Mouse (Mus musculus) lung, embryonic 15.5 days (tissue): Measurements from ENCODE around the gene 5730522E02Rik. TPM values are rescaled to one million over a fixed set of nuclear protein-coding genes. Genes with fewer than 3 reads are reported as not detected.
A peak's percentile ranks its signal among the peaks of the same experiment; 100 is the strongest.

Experiments
- ATAC-seq: fragments of 200-750 bp; cut with Nextera tagmentation; 2 replicates; pipeline ENCODE4 v1.8.0; 2017; ENCODE audit warnings: moderate number of reproducible peaks, borderline replicate concordance; ENCODE audit not compliant: low FRiP score, low TSS enrichment; ENCODE audit errors: extremely low read depth
- H3K27ac ChIP-seq: fragments of 300-500 bp; sonication (generic); 2 replicates; pipeline ENCODE4 v1.5.1; 2015; ENCODE audit warnings: moderate library complexity, mild to moderate bottlenecking, inconsistent platforms
- H3K27me3 ChIP-seq: fragments of 300-500 bp; sonication (generic); 2 replicates; pipeline ENCODE4 v1.6.1; 2015; ENCODE audit warnings: inconsistent platforms
- H3K36me3 ChIP-seq: fragments of 300-500 bp; sonication (generic); 2 replicates; pipeline ENCODE4 v1.6.1; 2015; ENCODE audit warnings: inconsistent platforms
- H3K4me1 ChIP-seq: fragments of 300-500 bp; sonication (generic); 2 replicates; pipeline ENCODE4 v1.6.1; 2015; ENCODE audit warnings: inconsistent platforms
- H3K4me2 ChIP-seq: fragments of 300-500 bp; sonication (generic); 2 replicates; pipeline ENCODE4 v1.6.1; 2015; ENCODE audit warnings: inconsistent platforms, mild to moderate bottlenecking, moderate library complexity
- H3K4me3 ChIP-seq: fragments of 300-500 bp; sonication (generic); 2 replicates; pipeline ENCODE4 v1.5.1; 2015; ENCODE audit warnings: mild to moderate bottlenecking, inconsistent platforms
- H3K9ac ChIP-seq: fragments of 300-500 bp; sonication (generic); 2 replicates; pipeline ENCODE4 v1.6.1; 2015; ENCODE audit warnings: inconsistent platforms
- H3K9me3 ChIP-seq: fragments of 300-500 bp; sonication (generic); 2 replicates; pipeline ENCODE4 v1.6.1; 2016; ENCODE audit warnings: inconsistent platforms
- WGBS: fragments of 180-500 bp; shearing (Covaris S2); methylation state at CpG from one replicate; pipeline ENCODE4 v1.1.7; 2015; 5-methylcytosine and 5-hydroxymethylcytosine counted together
- polyA plus RNA-seq: library from polyadenylated mRNA; unstranded; fragments of >200 nt; fragmentation: Nextera tagmentation; extraction: Ambion mirVana; gene quantifications from 2 replicates; pipeline ENCODE4 v1.2.1, GENCODE M21; 2015

The 5730522E02Rik gene
- polyA plus RNA-seq, 1 experiment from 2014 or later, result 2.3 TPM

DNA sequence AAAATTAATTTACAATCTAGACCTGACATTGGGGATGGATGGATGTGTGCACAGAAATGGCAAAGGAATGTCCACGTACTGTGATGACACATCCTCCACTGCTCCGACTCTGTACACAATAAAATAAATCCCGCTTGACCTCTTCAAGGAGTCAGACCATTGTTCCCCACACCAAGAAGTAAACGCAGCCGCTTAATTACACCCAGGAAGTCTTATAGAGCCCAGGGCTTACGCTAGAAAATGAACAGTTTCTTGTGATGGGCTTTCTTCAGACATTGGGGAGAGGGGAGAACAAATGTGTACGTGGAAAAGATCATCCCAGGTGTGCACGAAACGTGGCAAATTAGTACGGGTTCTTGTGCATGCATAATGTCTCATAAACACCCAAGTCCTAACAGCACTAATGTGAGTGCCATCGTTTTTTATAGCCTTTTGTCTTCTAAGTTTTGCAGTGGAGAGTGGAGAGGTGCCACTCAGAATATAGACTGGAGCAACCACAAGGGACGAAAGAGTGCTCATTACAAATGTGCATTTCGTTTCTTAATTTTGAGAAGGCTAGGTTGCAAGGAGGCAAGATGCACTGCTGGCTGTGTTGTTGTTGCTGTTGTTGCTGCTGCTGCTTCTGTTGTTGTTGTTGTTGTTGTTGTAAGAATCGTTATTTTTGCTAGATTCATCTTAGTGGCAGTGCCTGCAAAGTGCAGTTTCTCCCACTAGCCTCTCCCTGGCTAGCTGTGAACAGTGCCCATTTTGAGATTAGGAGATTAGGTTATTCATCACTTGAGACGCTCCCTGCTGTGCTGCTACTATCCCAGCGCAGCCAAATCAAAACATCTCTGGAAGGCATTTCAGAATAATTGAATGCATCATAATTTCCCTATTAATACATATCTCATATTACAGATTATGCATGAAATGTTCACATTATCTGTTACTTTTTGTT, 353.7 kb downstream of the 5730522E02Rik start:
- no peaks in the 10 kb centered on the region for H3K9me3 ChIP-seq
- WGBS, result 56% methylated on average over 16 of the region's 16 CpGs
- ATAC-seq, result no peak
- 0 out of 2 replicates have a peak, but pooled peaks cover 2% of the 10 kb centered on the region for H3K4me1 ChIP-seq
- H3K4me3 ChIP-seq, result no peak overlapping the region
- H3K27ac ChIP-seq, result no peak overlapping the region
- no peak overlapping the region for H3K4me2 ChIP-seq
- H3K36me3 ChIP-seq, result no peaks in the 10 kb centered on the region
- no peak overlapping the region; the same call in 1 of the 2 replicates for H3K9ac ChIP-seq
- H3K27me3 ChIP-seq, result no peaks in the 10 kb centered on the region

DNA sequence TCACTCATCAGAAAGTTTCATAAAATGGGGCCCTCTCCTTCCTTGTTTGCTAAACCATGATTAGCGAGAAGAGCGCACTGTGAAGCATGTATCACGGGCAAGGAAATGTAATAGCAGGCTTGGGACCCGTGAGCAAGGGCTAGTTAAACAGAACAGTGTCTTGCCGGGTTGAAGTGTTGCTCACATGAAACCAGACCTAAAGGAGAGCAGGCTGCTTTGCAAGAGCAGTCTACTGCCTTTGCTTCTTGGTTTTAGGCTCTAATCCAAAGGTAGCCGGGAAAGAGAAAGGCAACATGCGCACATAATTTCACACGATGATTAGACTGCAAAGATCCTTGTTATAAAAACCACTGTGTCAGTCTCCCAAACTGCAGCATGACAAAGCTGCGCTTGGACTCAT, 354.8 kb downstream of the 5730522E02Rik start:
- 32% methylated on average over 9 of the region's 9 CpGs for WGBS
- Histone ChIP-seq H3K27me3 (no peaks in the 10 kb centered on the region), H3K4me2 (peak overlapping the region; percentile 27), H3K36me3 (no peaks in the 10 kb centered on the region), H3K9me3 (no peaks in the 10 kb centered on the region), H3K4me3 (no peak overlapping the region), H3K4me1 (0 out of 2 replicates have a peak, but pooled peaks cover 2% of the 10 kb centered on the region), H3K9ac (no peak overlapping the region), H3K27ac (no peak overlapping the region)
- no peak for ATAC-seq

- ATAC-seq, result no peak
- Histone ChIP-seq H3K9ac (no peak overlapping the region), H3K27me3 (no peaks in the 10 kb centered on the region), H3K4me1 (0 out of 2 replicates have a peak, but pooled peaks cover 2% of the 10 kb centered on the region), H3K36me3 (no peaks in the 10 kb centered on the region), H3K4me3 (no peak overlapping the region), H3K9me3 (no peaks in the 10 kb centered on the region), H3K27ac (no peak overlapping the region), H3K4me2 (no peak overlapping the region)
- WGBS, result 75% methylated on average over 10 of the region's 10 CpGs
Observed at GRCm38 (mm10) chr11:25854216-25854615, 356.3 kb downstream of the 5730522E02Rik start.

- Histone ChIP-seq H3K4me2 (no peak overlapping the region), H3K4me1 (0 out of 2 replicates have a peak, but pooled peaks cover 2% of the 10 kb centered on the region), H3K27me3 (no peaks in the 10 kb centered on the region), H3K9me3 (no peaks in the 10 kb centered on the region), H3K4me3 (no peak overlapping the region), H3K9ac (no peak overlapping the region), H3K36me3 (no peaks in the 10 kb centered on the region), H3K27ac (no peak overlapping the region)
- ATAC-seq, result no peak
- WGBS, result 47% methylated on average over 5 of the region's 5 CpGs
Observed at GRCm38 (mm10) chr11:25853032-25853431, 357.5 kb downstream of the 5730522E02Rik start.

DNA sequence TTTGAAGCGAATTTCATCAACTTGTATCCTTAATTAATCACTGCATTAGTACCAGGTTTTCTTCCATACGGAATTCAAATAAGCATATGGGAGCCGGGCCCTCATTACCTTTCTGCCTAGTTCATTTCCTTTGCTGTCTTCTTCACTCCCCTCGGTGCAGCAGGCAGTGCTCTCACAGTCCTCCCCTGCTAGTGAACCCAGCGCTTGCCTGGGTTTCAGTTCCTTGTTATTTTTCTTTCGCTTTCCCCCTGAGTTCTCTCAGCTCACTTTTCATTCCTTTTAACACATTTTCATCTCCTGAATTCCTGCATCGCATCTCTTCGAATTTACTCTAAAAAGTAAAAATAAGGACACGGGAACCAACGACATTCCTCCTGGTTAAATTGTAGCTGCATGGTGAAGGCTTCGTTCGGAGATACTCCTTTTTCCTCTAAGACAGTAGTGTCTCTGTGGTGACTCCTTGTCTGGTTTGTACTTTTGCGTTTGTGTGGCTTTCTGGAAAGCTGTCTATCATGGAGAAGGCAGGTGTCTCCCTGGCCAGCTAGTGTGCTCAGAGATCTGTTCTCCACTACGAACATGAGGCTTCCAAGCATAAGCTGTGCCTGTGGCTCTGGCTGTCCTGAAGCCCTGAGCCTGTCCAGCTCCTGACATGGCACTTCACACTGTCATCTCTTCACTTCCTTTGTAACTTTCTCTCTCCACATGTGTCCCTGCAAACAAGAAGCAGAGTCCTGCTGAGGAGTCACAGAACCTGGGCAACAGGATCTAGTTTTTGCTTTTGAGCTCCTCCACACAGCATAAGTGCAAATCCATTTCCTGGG, 361.5 kb downstream of the 5730522E02Rik start:
- 59% methylated on average over 14 of the region's 14 CpGs for WGBS
- no peak for ATAC-seq
- Histone ChIP-seq H3K4me3 (no peak overlapping the region), H3K27ac (no peak overlapping the region), H3K4me1 (no peaks in the 10 kb centered on the region), H3K9ac (no peak overlapping the region), H3K36me3 (no peaks in the 10 kb centered on the region), H3K9me3 (no peaks in the 10 kb centered on the region), H3K27me3 (no peaks in the 10 kb centered on the region), H3K4me2 (no peak overlapping the region)

- 76% methylated on average over 1 of the region's 1 CpGs for WGBS
- no peak for ATAC-seq
- H3K27me3 ChIP-seq, result no peaks in the 10 kb centered on the region
- H3K9ac ChIP-seq, result no peak overlapping the region
- no peak overlapping the region for H3K27ac ChIP-seq
- H3K4me1 ChIP-seq, result no peaks in the 10 kb centered on the region
- H3K36me3 ChIP-seq, result no peaks in the 10 kb centered on the region
- no peaks in the 10 kb centered on the region for H3K9me3 ChIP-seq
- no peak overlapping the region for H3K4me2 ChIP-seq
- no peak overlapping the region for H3K4me3 ChIP-seq
Observed at GRCm38 (mm10) chr11:25838451-25838850, 372.1 kb downstream of the 5730522E02Rik start.

DNA sequence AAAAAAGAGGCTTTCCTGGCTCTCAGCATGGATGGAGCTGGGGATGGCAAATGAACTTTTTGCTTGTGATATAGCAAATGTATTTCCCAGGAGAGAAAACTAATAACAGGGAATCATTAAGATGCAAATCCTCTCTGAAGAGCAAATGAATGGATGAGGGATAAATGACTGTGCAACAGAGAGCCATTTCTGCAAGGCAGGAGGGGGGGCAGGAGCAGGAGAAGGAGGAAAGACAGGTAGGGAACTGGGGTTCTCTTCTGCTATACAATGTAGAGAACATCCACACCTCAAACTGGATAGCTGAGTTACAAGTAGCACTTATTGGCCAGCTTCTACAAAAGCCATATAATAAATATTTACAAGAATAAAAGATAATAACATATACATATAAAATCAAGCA, 390.8 kb downstream of the 5730522E02Rik start:
- Histone ChIP-seq H3K4me1 (no peaks in the 10 kb centered on the region), H3K27ac (no peak overlapping the region), H3K36me3 (no peaks in the 10 kb centered on the region), H3K27me3 (no peaks in the 10 kb centered on the region), H3K9ac (no peak overlapping the region), H3K9me3 (no peaks in the 10 kb centered on the region), H3K4me2 (no peak overlapping the region), H3K4me3 (no peak overlapping the region)
- ATAC-seq, result no peak

GRCm38 (mm10) chr11:25813446-25813845, 397.1 kb downstream of the 5730522E02Rik start:
- no peak for ATAC-seq
- H3K9me3 ChIP-seq, result no peaks in the 10 kb centered on the region
- H3K36me3 ChIP-seq, result no peaks in the 10 kb centered on the region
- H3K9ac ChIP-seq, result no peak overlapping the region
- H3K4me1 ChIP-seq, result no peaks in the 10 kb centered on the region
- H3K4me2 ChIP-seq, result no peak overlapping the region
- H3K4me3 ChIP-seq, result no peak overlapping the region
- H3K27me3 ChIP-seq, result no peaks in the 10 kb centered on the region
- WGBS, result 85% methylated on average over 2 of the region's 2 CpGs
- H3K27ac ChIP-seq, result no peak overlapping the region

DNA sequence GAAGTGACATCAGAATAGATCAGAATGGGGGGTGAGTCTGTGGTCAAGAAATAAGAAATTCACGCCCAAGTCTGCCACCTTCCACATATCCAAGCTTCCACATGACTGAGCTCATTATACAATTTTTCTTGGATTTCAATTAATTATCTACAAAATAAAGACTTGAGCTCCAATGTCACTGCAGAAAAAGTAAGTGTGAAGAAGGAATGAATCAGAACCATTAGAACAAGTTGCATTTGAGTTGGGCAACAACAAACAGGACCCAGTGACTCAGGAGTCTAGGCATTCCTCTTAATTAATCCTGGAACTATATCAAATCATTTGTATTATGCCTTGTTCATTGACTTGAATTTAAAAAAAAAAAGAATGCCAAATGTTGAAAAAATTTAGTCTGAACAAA, 422.9 kb downstream of the 5730522E02Rik start:
- H3K27me3 ChIP-seq, result no peaks in the 10 kb centered on the region
- H3K9me3 ChIP-seq, result no peaks in the 10 kb centered on the region
- 91% methylated on average over 1 of the region's 1 CpGs for WGBS
- H3K4me3 ChIP-seq, result no peak overlapping the region
- no peaks in the 10 kb centered on the region for H3K36me3 ChIP-seq
- no peak overlapping the region for H3K27ac ChIP-seq
- no peaks in the 10 kb centered on the region for H3K4me1 ChIP-seq
- no peak overlapping the region for H3K9ac ChIP-seq
- no peak overlapping the region for H3K4me2 ChIP-seq
- ATAC-seq, result no peak

DNA sequence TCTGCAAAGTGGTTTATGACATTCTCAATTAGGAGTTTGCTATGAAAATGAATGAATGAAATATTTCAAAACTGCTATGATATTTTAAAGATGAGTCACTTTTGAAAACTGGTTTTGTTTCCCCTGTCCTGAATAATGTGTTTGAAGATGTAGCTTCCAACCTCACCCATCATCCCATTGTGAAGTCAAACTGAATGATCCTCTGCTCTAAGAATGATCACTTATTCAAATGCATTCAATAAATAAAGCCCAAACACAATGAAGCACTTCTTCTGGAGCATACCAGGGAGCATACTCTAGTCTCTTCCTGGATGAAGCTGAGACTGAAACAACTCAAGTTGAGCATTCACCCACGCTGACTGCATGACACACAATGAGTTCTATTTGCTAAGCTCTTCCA, 438.3 kb downstream of the 5730522E02Rik start:
- Histone ChIP-seq H3K9me3 (no peaks in the 10 kb centered on the region), H3K4me3 (no peak overlapping the region), H3K27ac (no peak overlapping the region), H3K4me2 (no peak overlapping the region), H3K36me3 (no peaks in the 10 kb centered on the region), H3K4me1 (no peaks in the 10 kb centered on the region), H3K9ac (no peak overlapping the region), H3K27me3 (no peaks in the 10 kb centered on the region)
- WGBS, result 60% methylated on average over 1 of the region's 1 CpGs
- no peak for ATAC-seq

- Histone ChIP-seq H3K36me3 (no peaks in the 10 kb centered on the region), H3K4me3 (no peak overlapping the region), H3K9ac (no peak overlapping the region), H3K27me3 (no peaks in the 10 kb centered on the region), H3K4me1 (no peaks in the 10 kb centered on the region), H3K9me3 (no peaks in the 10 kb centered on the region), H3K4me2 (no peak overlapping the region), H3K27ac (no peak overlapping the region)
- no peak for ATAC-seq
- 75% methylated on average over 3 of the region's 3 CpGs for WGBS
Observed at GRCm38 (mm10) chr11:25770991-25771568, 439.5 kb downstream of the 5730522E02Rik start.
